Mouse (Mus musculus) MEL (cell line): ENCODE measurements around the gene Igsf23.

Experiments
- CTCF ChIP-seq, 3 experiments: IDR thresholded peaks in 2 of 3; conservative IDR thresholded peaks in 1 of 3; 2 replicates each; pipeline ENCODE4 v1.5.1; 2011 to 2012; ENCODE audit warnings: low read length in 3 of 3, low read depth in 2 of 3, mild to moderate bottlenecking in 2 of 3, improper control_type of control experiment in 1 of 3, inconsistent platforms in 1 of 3, mixed read lengths in 1 of 3, moderate library complexity in 1 of 3; ENCODE audit not compliant: control insufficient read depth in 1 of 3, insufficient read depth in 1 of 3, poor library complexity in 1 of 3, severe bottlenecking in 1 of 3
- ELF1 ChIP-seq: IDR thresholded peaks from 2 replicates; pipeline ENCODE4 v1.6.1; 2014; ENCODE audit warnings: low read depth, mild to moderate bottlenecking, inconsistent platforms, low read length, improper control_type of control experiment, moderate library complexity
- GATA1 ChIP-seq: IDR thresholded peaks from 2 replicates; pipeline ENCODE4 v1.6.1; 2011; ENCODE audit warnings: low read depth, low read length, improper control_type of control experiment
- KAT2A ChIP-seq: conservative IDR thresholded peaks from 2 replicates; pipeline ENCODE4 v1.6.1; 2012; ENCODE audit warnings: low read depth, low read length, improper control_type of control experiment, inconsistent platforms
- MXI1 ChIP-seq: IDR thresholded peaks from 2 replicates; pipeline ENCODE4 v1.6.1; 2011; ENCODE audit warnings: mild to moderate bottlenecking, low read depth, low read length, improper control_type of control experiment
- POLR2AphosphoS2 ChIP-seq: IDR thresholded peaks from 2 replicates; pipeline ENCODE4 v1.6.1; 2011; ENCODE audit warnings: low read length, improper control_type of control experiment
- TCF12 ChIP-seq: IDR thresholded peaks from 2 replicates; pipeline ENCODE4 v1.6.1; 2014; ENCODE audit warnings: low read depth, mild to moderate bottlenecking, inconsistent platforms, low read length, improper control_type of control experiment, moderate library complexity

DNA sequence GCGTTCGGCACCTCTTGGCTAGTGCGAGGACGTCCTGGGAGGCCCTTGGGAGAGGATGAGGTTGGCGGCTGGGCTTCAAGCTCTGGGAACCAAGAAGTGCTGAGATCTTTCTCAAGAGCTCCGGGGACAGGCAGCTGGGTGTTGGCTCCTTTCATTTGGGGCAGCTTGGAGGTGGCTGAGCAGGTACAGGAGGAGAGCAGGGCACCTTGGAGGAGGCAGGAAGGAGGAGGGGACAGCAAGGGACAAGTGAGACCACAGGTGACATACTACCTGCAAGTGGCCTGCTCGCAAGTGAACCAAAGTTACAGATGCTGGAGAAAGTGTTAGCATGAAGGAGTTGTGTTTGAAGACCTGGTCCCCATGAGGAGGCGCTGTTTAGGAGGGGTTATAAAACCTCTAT is 5.8 kb downstream of the Igsf23 start:
- no peak for TF ChIP-seq POLR2AphosphoS2
- no peak for TF ChIP-seq KAT2A
- TF ChIP-seq TCF12, result no peak
- TF ChIP-seq ELF1, result no peak
- TF ChIP-seq GATA1, result no peak
- TF ChIP-seq CTCF (IDR thresholded peaks at IDR 0.05 in 2 of 3, conservative IDR thresholded peaks at IDR 0.05 in 1 of 3; ENCODE audit: control insufficient read depth in 1 of 3, insufficient read depth in 1 of 3, low read depth in 2 of 3, low read length in 3 of 3, poor library complexity in 1 of 3, severe bottlenecking in 1 of 3), result no peak
- TF ChIP-seq MXI1, result no peak
